Mouse (Mus musculus) CH12.LX (cell line): ENCODE data around the gene Itpr1. TPM values are rescaled to one million over a fixed set of nuclear protein-coding genes. Genes with fewer than 3 reads are reported as not detected.

Experiments used
- DNase-seq: peaks from one replicate; pipeline ENCODE4 v3.0.0-alpha.2; 2013; ENCODE audit errors: extremely low read depth
- H3K27ac ChIP-seq: 2 replicates; pipeline ENCODE4 v1.5.1; 2012; ENCODE audit warnings: low read depth, mild to moderate bottlenecking, control low read depth, moderate library complexity; ENCODE audit not compliant: insufficient read depth
- H3K27me3 ChIP-seq: replicated peaks from 2 replicates; pipeline ENCODE3; 2012; ENCODE audit warnings: inconsistent platforms
- H3K36me3 ChIP-seq, 2 experiments: replicated peaks in 1 of 2; 2 replicates each; pipeline versions ENCODE3 to v1.6.1; 2012; ENCODE audit warnings: inconsistent platforms in 1 of 2, low read length in 1 of 2, mild to moderate bottlenecking in 1 of 2, mixed read lengths in 1 of 2, moderate library complexity in 1 of 2; ENCODE audit not compliant: control insufficient read depth in 1 of 2, insufficient read depth in 1 of 2
- H3K4me1 ChIP-seq, 2 experiments: 2 replicates each; pipeline ENCODE4 v1.6.1; 2012; ENCODE audit warnings: inconsistent platforms in 1 of 2, moderate library complexity in 1 of 2; ENCODE audit not compliant: insufficient read depth in 2 of 2, control insufficient read depth in 1 of 2
- H3K4me2 ChIP-seq: 2 replicates; pipeline ENCODE4 v1.6.1; 2012; ENCODE audit warnings: low read depth, mild to moderate bottlenecking, control low read depth; ENCODE audit not compliant: poor library complexity, insufficient read depth, severe bottlenecking
- H3K4me3 ChIP-seq, 3 experiments: fragments of 150-350 bp in 1 of 3; sonication (generic) in 1 of 3; replicated peaks in 1 of 3; 2 replicates each; pipeline versions ENCODE3 to v1.5.1; 2011 to 2012; ENCODE audit warnings: low read depth in 2 of 3, low read length in 2 of 3, mild to moderate bottlenecking in 2 of 3, moderate library complexity in 2 of 3, control low read depth in 1 of 3, improper control_type of control experiment in 1 of 3, inconsistent platforms in 1 of 3, mixed read lengths in 1 of 3; ENCODE audit not compliant: poor library complexity in 1 of 3
- H3K79me2 ChIP-seq: replicated peaks from 2 replicates; pipeline ENCODE4 v1.6.1; 2012; ENCODE audit warnings: mild to moderate bottlenecking, moderate library complexity; ENCODE audit not compliant: control insufficient read depth, poor library complexity, insufficient read depth, severe bottlenecking; ENCODE audit errors: extremely low read depth
- H3K9ac ChIP-seq: 2 replicates; pipeline ENCODE4 v1.6.1; 2012; ENCODE audit warnings: low read depth, mild to moderate bottlenecking, control low read depth, moderate library complexity; ENCODE audit not compliant: insufficient read depth
- H3K9me3 ChIP-seq: replicated peaks from 2 replicates; pipeline ENCODE3; 2012; ENCODE audit warnings: low read length, inconsistent platforms, mixed read lengths
- CHD1 ChIP-seq: IDR thresholded peaks from 2 replicates; pipeline ENCODE4 v1.6.1; 2012; ENCODE audit warnings: low read depth, low read length, improper control_type of control experiment, inconsistent platforms
- CHD2 ChIP-seq: IDR thresholded peaks from 2 replicates; pipeline ENCODE4 v1.6.1; 2011; ENCODE audit warnings: low read length, improper control_type of control experiment
- CTCF ChIP-seq, 2 experiments: IDR thresholded peaks in 1 of 2; conservative IDR thresholded peaks in 1 of 2; 2 replicates each; pipeline ENCODE4 v1.5.1; 2011 to 2012; ENCODE audit warnings: low read depth in 2 of 2, low read length in 2 of 2, improper control_type of control experiment in 1 of 2, inconsistent platforms in 1 of 2, mild to moderate bottlenecking in 1 of 2, moderate library complexity in 1 of 2
- E2F4 ChIP-seq: IDR thresholded peaks from 2 replicates; pipeline ENCODE4 v1.6.1; 2011; ENCODE audit warnings: low read depth, low read length, improper control_type of control experiment; ENCODE audit not compliant: insufficient replicate concordance
- ELF1 ChIP-seq: IDR thresholded peaks from 2 replicates; pipeline ENCODE4 v1.6.1; 2014; ENCODE audit warnings: low read depth, mild to moderate bottlenecking, inconsistent platforms, low read length, improper control_type of control experiment
- ETS1 ChIP-seq: conservative IDR thresholded peaks from 2 replicates; pipeline ENCODE4 v1.6.1; 2012; ENCODE audit warnings: low read depth, mild to moderate bottlenecking, inconsistent platforms, low read length, improper control_type of control experiment, moderate library complexity
- JUN ChIP-seq: IDR thresholded peaks from 2 replicates; pipeline ENCODE4 v1.6.1; 2011; ENCODE audit warnings: low read depth, mild to moderate bottlenecking, low read length, improper control_type of control experiment, moderate library complexity; ENCODE audit not compliant: insufficient read depth
- JUND ChIP-seq: conservative IDR thresholded peaks from 2 replicates; pipeline ENCODE4 v1.6.1; 2011; ENCODE audit warnings: low read depth, low read length, improper control_type of control experiment
- KAT2A ChIP-seq: IDR thresholded peaks from 2 replicates; pipeline ENCODE4 v1.6.1; 2012; ENCODE audit warnings: low read length, improper control_type of control experiment, inconsistent platforms; ENCODE audit not compliant: insufficient replicate concordance
- MAFK ChIP-seq: IDR thresholded peaks from 2 replicates; pipeline ENCODE4 v1.6.1; 2011; ENCODE audit warnings: low read length, improper control_type of control experiment; ENCODE audit not compliant: insufficient replicate concordance
- MAX ChIP-seq: IDR thresholded peaks from 2 replicates; pipeline ENCODE4 v1.6.1; 2011; ENCODE audit warnings: low read length, improper control_type of control experiment
- MAZ ChIP-seq: IDR thresholded peaks from 2 replicates; pipeline ENCODE4 v1.6.1; 2012; ENCODE audit warnings: low read depth, mild to moderate bottlenecking, inconsistent platforms, low read length, improper control_type of control experiment, moderate library complexity
- MXI1 ChIP-seq: IDR thresholded peaks from 2 replicates; pipeline ENCODE4 v1.6.1; 2011; ENCODE audit warnings: mild to moderate bottlenecking, low read depth, low read length, improper control_type of control experiment
- NELFE ChIP-seq: IDR thresholded peaks from 2 replicates; pipeline ENCODE4 v1.6.1; 2011; ENCODE audit warnings: low read depth, low read length, improper control_type of control experiment
- NRF1 ChIP-seq: IDR thresholded peaks from 2 replicates; pipeline ENCODE4 v1.6.1; 2014; ENCODE audit warnings: low read depth, mild to moderate bottlenecking, inconsistent platforms, low read length, improper control_type of control experiment, moderate library complexity
- PAX5 ChIP-seq: IDR thresholded peaks from 2 replicates; pipeline ENCODE4 v1.6.1; 2012; ENCODE audit warnings: low read length, inconsistent platforms, mixed read lengths
- POLR2A ChIP-seq: IDR thresholded peaks from 2 replicates; pipeline ENCODE4 v1.6.1; 2011; ENCODE audit warnings: low read depth, mild to moderate bottlenecking, improper control_type of control experiment, low read length
- RAD21 ChIP-seq: IDR thresholded peaks from 2 replicates; pipeline ENCODE4 v1.6.1; 2011; ENCODE audit warnings: low read depth, mild to moderate bottlenecking, low read length, improper control_type of control experiment, moderate library complexity
- RCOR1 ChIP-seq: conservative IDR thresholded peaks from 2 replicates; pipeline ENCODE4 v1.6.1; 2012; ENCODE audit warnings: low read depth, mild to moderate bottlenecking, inconsistent platforms, low read length, improper control_type of control experiment
- SIN3A ChIP-seq: IDR thresholded peaks from 2 replicates; pipeline ENCODE4 v1.6.1; 2012; ENCODE audit warnings: low read length, improper control_type of control experiment, inconsistent platforms
- SMC3 ChIP-seq: IDR thresholded peaks from 2 replicates; pipeline ENCODE4 v1.6.1; 2011; ENCODE audit warnings: low read depth, low read length, improper control_type of control experiment
- UBTF ChIP-seq: IDR thresholded peaks from 2 replicates; pipeline ENCODE4 v1.6.1; 2012; ENCODE audit warnings: low read depth, mild to moderate bottlenecking, inconsistent platforms, low read length, improper control_type of control experiment, moderate library complexity
- USF1 ChIP-seq: IDR thresholded peaks from 2 replicates; pipeline ENCODE4 v1.6.1; 2014; ENCODE audit warnings: low read depth, mild to moderate bottlenecking, inconsistent platforms, low read length, improper control_type of control experiment
- USF2 ChIP-seq: conservative IDR thresholded peaks from 2 replicates; pipeline ENCODE4 v1.6.1; 2011; ENCODE audit warnings: low read depth, low read length, improper control_type of control experiment
- ZKSCAN1 ChIP-seq: IDR thresholded peaks from 2 replicates; pipeline ENCODE4 v1.6.1; 2012; ENCODE audit warnings: low read depth, inconsistent platforms, low read length, improper control_type of control experiment, borderline replicate concordance
- dilution Hi-C: fragments of 300-500 bp; cut with MboI; formaldehyde crosslinking; loops from 2 replicates; pipeline ENCODE4 v1.14.3; 2020; ENCODE audit warnings: low sequenced_read_pairs; ENCODE audit not compliant: extremely low pct_unique_long_range_greater_than_20kb, extremely low pct_ligation_motif_present
- in situ Hi-C: fragments of 300-500 bp; cut with MboI; formaldehyde crosslinking; loops from 3 replicates; pipeline ENCODE4 v1.14.3; 2019; ENCODE audit warnings: low sequenced_read_pairs, low pct_ligation_motif_present, low pct_unique_long_range_greater_than_20kb, mixed read lengths
- polyA plus RNA-seq: library from polyadenylated mRNA; unstranded; fragments of >175 nt; gene quantifications from 2 replicates; pipeline ENCODE4 v1.2.1, GENCODE M21; 2012; ENCODE audit warnings: low read depth; ENCODE audit not compliant: insufficient read length
- total RNA-seq, 2 experiments: library from RNA; depleted of rRNA; stranded (reverse); fragments of 300-350 nt in 1 of 2; fragments of >200 nt in 1 of 2; gene quantifications; 2 replicates each; pipeline ENCODE4 v1.2.3; 2012 to 2014

The Itpr1 gene
- total and polyA plus RNA-seq, 3 experiments = 42.8 to 73.1 (median 53.4) TPM

DNA sequence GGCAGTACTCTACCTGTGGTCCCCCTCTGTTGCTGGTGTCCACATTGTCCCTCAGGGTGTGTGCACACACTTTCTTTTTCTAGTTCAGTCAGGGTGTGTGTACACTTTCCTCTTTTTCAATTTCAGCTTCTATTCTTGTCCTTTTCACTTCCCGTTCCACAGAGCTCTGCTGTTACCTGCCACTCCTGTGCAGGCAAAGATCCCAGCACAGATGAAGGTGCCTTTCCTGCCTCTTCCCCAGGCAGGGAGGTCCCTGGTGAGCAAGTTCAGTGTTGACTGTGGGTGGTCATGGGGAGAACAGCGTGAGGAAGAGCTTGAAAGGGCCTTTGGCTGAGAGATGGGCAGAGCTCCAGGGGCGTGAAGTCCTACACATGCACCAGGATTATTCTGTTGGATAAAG lies 76.1 kb downstream of the Itpr1 start (continued):
- TF ChIP-seq CHD2 = no peak; the same call in 1 of the 2 replicates
- no peak for TF ChIP-seq E2F4
- peak; percentile 40; the same call in 1 of the 2 replicates for TF ChIP-seq CHD1
- peak; percentile 71 for TF ChIP-seq SIN3A
- TF ChIP-seq CTCF (conservative IDR thresholded peaks at IDR 0.05 in 1 of 2, IDR thresholded peaks at IDR 0.05 in 1 of 2; ENCODE audit: low read depth in 2 of 2, low read length in 2 of 2) = no peak
- 0 out of 2 replicates have a peak, but pooled peaks have one; percentile 15 for TF ChIP-seq ELF1
- no peak for TF ChIP-seq MAZ
- TF ChIP-seq SMC3 = no peak
- peak; percentile 18; the same call in 1 of the 2 replicates for TF ChIP-seq MAFK
- no peak for TF ChIP-seq USF1
- TF ChIP-seq POLR2A = no peak
- TF ChIP-seq UBTF = no peak

GRCm38 (mm10) chr6:108290978-108291377 lies 78.1 kb downstream of the Itpr1 start:
- dilution Hi-C loops = no loop called here
- in situ Hi-C loops = no loop called here
- no peaks in the 10 kb centered on the region for H3K9me3 ChIP-seq
- no peak for DNase-seq
- no peak overlapping the region for H3K4me2 ChIP-seq
- peaks cover 6% of the 10 kb centered on the region; the same call in 1 of the 2 replicates for H3K79me2 ChIP-seq
- H3K27ac ChIP-seq = no peak overlapping the region
- peaks cover 17 to 59% of the 10 kb centered on the region in 2 experiments for H3K4me1 ChIP-seq
- no peak overlapping the region for H3K4me3 ChIP-seq
- peaks cover 13 to 58% of the 10 kb centered on the region in 2 experiments for H3K36me3 ChIP-seq
- no peaks in the 10 kb centered on the region for H3K27me3 ChIP-seq
- no peak overlapping the region for H3K9ac ChIP-seq
- TF ChIP-seq CHD1 (no peak), JUN (no peak), NELFE (no peak)

- DNase-seq = no peak
- dilution Hi-C loops = no loop called here
Measured at GRCm38 (mm10) chr6:108291556-108291955, 78.7 kb downstream of the Itpr1 start.

More at GRCm38 (mm10) chr6:108291556-108291955, 78.7 kb downstream of the Itpr1 start:
- H3K36me3 ChIP-seq = peaks cover 13 to 58% of the 10 kb centered on the region in 2 experiments
- no peaks in the 10 kb centered on the region for H3K9me3 ChIP-seq
- in situ Hi-C loops = no loop called here
- no peak overlapping the region for H3K4me3 ChIP-seq
- no peaks in the 10 kb centered on the region for H3K27me3 ChIP-seq
- H3K9ac ChIP-seq = no peak overlapping the region
- H3K4me2 ChIP-seq = no peak overlapping the region
- peaks cover 3% of the 10 kb centered on the region; the same call in 1 of the 2 replicates for H3K79me2 ChIP-seq
- TF ChIP-seq NELFE (no peak), NRF1 (no peak), E2F4 (no peak), MAX (no peak), UBTF (no peak), ZKSCAN1 (no peak), PAX5 (no peak), ETS1 (no peak), USF2 (no peak), MAZ (no peak), KAT2A (no peak), RAD21 (no peak), CTCF (conservative IDR thresholded peaks at IDR 0.05 in 1 of 2, IDR thresholded peaks at IDR 0.05 in 1 of 2; ENCODE audit: low read depth in 2 of 2, low read length in 2 of 2) (no peak), MXI1 (no peak), RCOR1 (no peak), JUND (no peak)
- H3K27ac ChIP-seq = no peak overlapping the region
- peaks cover 17 to 55% of the 10 kb centered on the region in 2 experiments for H3K4me1 ChIP-seq
